Mouse (Mus musculus): Measurements from ENCODE around the gene Ano2. TPM values are rescaled to one million over a fixed set of nuclear protein-coding genes. Genes with fewer than 3 reads are reported as not detected.

The Ano2 gene
- polyA plus RNA-seq, 1 experiment from 2014 or later, result 0.34 TPM

- no peaks in the 10 kb centered on the region for H3K4me1 ChIP-seq
- no peaks in the 10 kb centered on the region for H3K9me3 ChIP-seq
- no peak overlapping the region for H3K9ac ChIP-seq
- ATAC-seq (ENCODE audit: insufficient number of reproducible peaks, insufficient read depth, low FRiP score, low TSS enrichment, low read depth), result no peak
- no peak overlapping the region for H3K4me3 ChIP-seq
- no peaks in the 10 kb centered on the region for H3K27me3 ChIP-seq
- H3K36me3 ChIP-seq, result no peaks in the 10 kb centered on the region
- H3K4me2 ChIP-seq, result no peak overlapping the region
- H3K27ac ChIP-seq, result no peak overlapping the region
- 76% methylated on average over 2 of the region's 2 CpGs for WGBS
Observed at GRCm38 (mm10) chr6:126016991-126017390, 326.8 kb downstream of the Ano2 start.

DNA sequence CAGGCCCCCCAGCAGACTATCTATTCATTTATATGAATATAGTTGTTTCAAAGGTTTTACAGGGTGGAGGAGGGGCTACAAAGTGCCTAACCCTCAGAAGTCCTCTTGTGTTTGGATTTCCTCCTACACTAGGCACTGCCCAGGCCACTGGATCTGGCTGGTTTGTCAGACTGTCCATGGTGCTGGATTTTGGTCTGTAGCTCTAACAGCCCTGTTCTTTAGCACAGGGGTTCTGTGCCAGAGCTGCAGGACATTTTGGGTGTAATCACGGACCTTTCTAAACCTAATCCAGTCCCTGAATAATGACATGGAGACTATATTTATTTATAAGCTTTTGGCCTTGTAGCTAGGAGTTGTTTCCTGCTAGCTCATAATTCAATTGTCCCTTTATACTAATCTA is 328.2 kb downstream of the Ano2 start:
- Histone ChIP-seq H3K9ac (no peak overlapping the region), H3K36me3 (no peaks in the 10 kb centered on the region), H3K4me3 (no peak overlapping the region), H3K4me1 (no peaks in the 10 kb centered on the region), H3K4me2 (no peak overlapping the region), H3K9me3 (no peaks in the 10 kb centered on the region), H3K27ac (no peak overlapping the region), H3K27me3 (no peaks in the 10 kb centered on the region)
- 54% methylated on average over 1 of the region's 1 CpGs for WGBS
- ATAC-seq (ENCODE audit: insufficient number of reproducible peaks, insufficient read depth, low FRiP score, low TSS enrichment, low read depth), result no peak

DNA sequence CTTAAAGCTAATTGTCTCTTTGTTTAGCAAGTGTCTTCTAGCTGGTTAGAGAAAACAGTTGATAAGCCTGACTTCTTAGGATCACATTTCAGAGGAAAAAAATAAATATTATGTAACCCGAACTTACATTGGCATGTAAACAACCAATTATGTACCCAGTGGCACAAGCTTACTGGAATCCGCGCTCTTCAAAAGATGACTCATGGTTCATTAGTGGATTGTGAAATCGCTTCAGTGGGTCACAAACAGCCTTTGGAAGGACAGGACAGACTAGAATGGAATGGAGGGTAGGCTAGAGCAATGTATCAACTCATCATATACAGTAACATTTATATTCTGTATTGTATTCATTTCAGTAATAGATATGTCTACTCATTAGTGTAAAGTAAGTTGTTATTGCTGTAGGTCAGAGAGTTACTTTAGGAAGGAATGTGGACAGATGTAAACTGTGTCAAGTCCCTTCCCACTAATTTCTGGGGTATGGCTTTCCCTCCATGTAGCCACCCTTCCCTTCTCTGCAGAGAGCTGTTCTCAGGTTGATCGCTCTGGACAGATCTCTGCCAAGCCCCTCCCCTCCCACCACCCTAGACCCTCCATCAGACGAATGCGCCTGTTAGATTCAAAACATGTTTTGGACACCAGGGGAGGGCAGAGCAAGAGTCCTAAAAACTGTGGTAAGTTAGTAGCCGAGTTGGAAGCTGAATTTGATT is 343.6 kb downstream of the Ano2 start:
- Histone ChIP-seq H3K27me3 (no peaks in the 10 kb centered on the region), H3K4me1 (peaks cover 15% of the 10 kb centered on the region), H3K4me3 (no peak overlapping the region), H3K27ac (no peak overlapping the region), H3K9ac (no peak overlapping the region), H3K9me3 (no peaks in the 10 kb centered on the region), H3K36me3 (no peaks in the 10 kb centered on the region), H3K4me2 (peak overlapping the region; percentile 37)
- 36% methylated on average over 8 of the region's 8 CpGs for WGBS
- no peak for ATAC-seq (ENCODE audit: insufficient number of reproducible peaks, insufficient read depth, low FRiP score, low TSS enrichment, low read depth)

- no peak overlapping the region for H3K9ac ChIP-seq
- no peak overlapping the region for H3K4me3 ChIP-seq
- peaks cover 15% of the 10 kb centered on the region for H3K4me1 ChIP-seq
- no peak for ATAC-seq (ENCODE audit: insufficient number of reproducible peaks, insufficient read depth, low FRiP score, low TSS enrichment, low read depth)
- no peaks in the 10 kb centered on the region for H3K27me3 ChIP-seq
- no peaks in the 10 kb centered on the region for H3K36me3 ChIP-seq
- H3K9me3 ChIP-seq, result no peaks in the 10 kb centered on the region
- peak overlapping the region; percentile 44; the same call in 1 of the 2 replicates for H3K27ac ChIP-seq
- 11% methylated on average over 2 of the region's 2 CpGs for WGBS
- peak overlapping the region; percentile 37 for H3K4me2 ChIP-seq
Observed at GRCm38 (mm10) chr6:126034403-126034724, 344.1 kb downstream of the Ano2 start.

- ATAC-seq (ENCODE audit: insufficient number of reproducible peaks, insufficient read depth, low FRiP score, low TSS enrichment, low read depth), result no peak
- 54% methylated on average over 7 of the region's 7 CpGs for WGBS
- H3K4me2 ChIP-seq, result peak overlapping the region; percentile 37
Observed at GRCm38 (mm10) chr6:126034728-126035127, 344.5 kb downstream of the Ano2 start.

GRCm38 (mm10) chr6:126035621-126036020 is 345.4 kb downstream of the Ano2 start:
- ATAC-seq (ENCODE audit: insufficient number of reproducible peaks, insufficient read depth, low FRiP score, low TSS enrichment, low read depth), result no peak
- Histone ChIP-seq H3K4me1 (peaks cover 15% of the 10 kb centered on the region), H3K9me3 (no peaks in the 10 kb centered on the region), H3K9ac (no peak overlapping the region), H3K4me2 (no peak overlapping the region), H3K4me3 (no peak overlapping the region), H3K36me3 (no peaks in the 10 kb centered on the region), H3K27ac (no peak overlapping the region), H3K27me3 (no peaks in the 10 kb centered on the region)
- WGBS, result 89% methylated on average over 2 of the region's 2 CpGs

More at GRCm38 (mm10) chr6:126034728-126035127, 344.5 kb downstream of the Ano2 start:
- Histone ChIP-seq H3K27ac (peak overlapping the region; percentile 44; the same call in 1 of the 2 replicates), H3K9ac (no peak overlapping the region), H3K36me3 (no peaks in the 10 kb centered on the region), H3K9me3 (no peaks in the 10 kb centered on the region), H3K4me1 (peaks cover 15% of the 10 kb centered on the region), H3K27me3 (no peaks in the 10 kb centered on the region), H3K4me3 (no peak overlapping the region)

- Histone ChIP-seq H3K9me3 (no peaks in the 10 kb centered on the region), H3K9ac (no peak overlapping the region), H3K4me2 (no peak overlapping the region), H3K4me3 (no peak overlapping the region), H3K36me3 (no peaks in the 10 kb centered on the region), H3K4me1 (no peaks in the 10 kb centered on the region), H3K27ac (no peak overlapping the region), H3K27me3 (no peaks in the 10 kb centered on the region)
- ATAC-seq (ENCODE audit: insufficient number of reproducible peaks, insufficient read depth, low FRiP score, low TSS enrichment, low read depth), result no peak
- 30% methylated on average over 4 of the region's 4 CpGs for WGBS
Observed at GRCm38 (mm10) chr6:126045931-126046330, 355.7 kb downstream of the Ano2 start.

DNA sequence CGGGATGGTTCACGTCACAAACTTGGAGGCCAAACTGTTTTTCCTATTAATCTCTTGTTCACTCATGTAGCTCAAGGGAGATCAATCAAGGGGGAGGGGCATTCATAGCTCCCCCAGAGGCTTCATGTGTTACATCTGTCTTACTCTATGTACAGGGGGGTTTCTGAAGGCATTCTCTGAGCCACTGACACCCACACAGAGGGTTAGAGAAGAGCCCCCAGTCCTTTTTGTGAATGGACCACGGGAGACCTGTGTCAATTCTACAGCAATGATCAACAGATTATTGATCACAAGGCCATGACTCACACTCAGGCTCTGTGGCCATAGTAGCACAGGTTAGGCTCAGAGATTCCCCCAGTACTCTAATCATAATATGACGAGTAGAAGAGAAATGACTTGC is 358.0 kb downstream of the Ano2 start:
- Histone ChIP-seq H3K9ac (no peak overlapping the region), H3K4me2 (no peak overlapping the region), H3K27me3 (no peaks in the 10 kb centered on the region), H3K9me3 (no peaks in the 10 kb centered on the region), H3K4me1 (no peaks in the 10 kb centered on the region), H3K4me3 (no peak overlapping the region), H3K36me3 (no peaks in the 10 kb centered on the region), H3K27ac (no peak overlapping the region)
- 65% methylated on average over 4 of the region's 4 CpGs for WGBS
- ATAC-seq (ENCODE audit: insufficient number of reproducible peaks, insufficient read depth, low FRiP score, low TSS enrichment, low read depth), result no peak

- H3K4me2 ChIP-seq, result no peak overlapping the region
- no peaks in the 10 kb centered on the region for H3K36me3 ChIP-seq
- no peaks in the 10 kb centered on the region for H3K9me3 ChIP-seq
- H3K4me3 ChIP-seq, result no peak overlapping the region
- H3K27me3 ChIP-seq, result no peaks in the 10 kb centered on the region
- 85% methylated on average over 5 of the region's 5 CpGs for WGBS
- ATAC-seq (ENCODE audit: insufficient number of reproducible peaks, insufficient read depth, low FRiP score, low TSS enrichment, low read depth), result no peak
- no peak overlapping the region for H3K9ac ChIP-seq
- H3K4me1 ChIP-seq, result no peaks in the 10 kb centered on the region
- no peak overlapping the region for H3K27ac ChIP-seq
Observed at GRCm38 (mm10) chr6:126053136-126053535, 362.9 kb downstream of the Ano2 start.

GRCm38 (mm10) chr6:126057706-126058105 is 367.5 kb downstream of the Ano2 start:
- Histone ChIP-seq H3K4me1 (no peaks in the 10 kb centered on the region), H3K9me3 (no peaks in the 10 kb centered on the region), H3K27me3 (no peaks in the 10 kb centered on the region), H3K4me3 (no peak overlapping the region), H3K36me3 (no peaks in the 10 kb centered on the region), H3K9ac (no peak overlapping the region), H3K4me2 (no peak overlapping the region), H3K27ac (no peak overlapping the region)
- WGBS, result 68% methylated on average over 3 of the region's 3 CpGs
- no peak for ATAC-seq (ENCODE audit: insufficient number of reproducible peaks, insufficient read depth, low FRiP score, low TSS enrichment, low read depth)

DNA sequence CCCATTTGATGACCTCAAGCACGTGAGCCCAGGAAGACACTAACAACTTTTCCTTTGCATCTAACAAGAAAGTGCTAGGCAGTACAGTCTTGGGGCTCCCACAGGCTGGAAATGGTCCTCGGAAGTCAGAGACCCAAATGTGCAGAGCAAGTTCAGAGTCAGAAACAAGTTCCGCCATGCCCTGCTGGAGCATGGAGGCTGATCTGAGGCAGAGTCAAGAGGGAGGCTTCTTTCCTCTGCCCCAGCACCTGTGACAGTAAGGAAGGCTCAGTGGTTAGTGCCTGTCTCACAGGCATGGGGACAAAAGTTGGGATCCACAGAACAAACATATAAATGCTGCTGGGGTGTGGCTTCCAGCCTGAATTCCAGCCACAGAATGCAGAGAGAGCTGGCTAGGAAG is 390.3 kb downstream of the Ano2 start:
- 81% methylated on average over 3 of the region's 3 CpGs for WGBS
- ATAC-seq (ENCODE audit: insufficient number of reproducible peaks, insufficient read depth, low FRiP score, low TSS enrichment, low read depth), result no peak
- Histone ChIP-seq H3K4me2 (no peak overlapping the region), H3K36me3 (no peaks in the 10 kb centered on the region), H3K27ac (no peak overlapping the region), H3K27me3 (no peaks in the 10 kb centered on the region), H3K9me3 (no peaks in the 10 kb centered on the region), H3K9ac (no peak overlapping the region), H3K4me1 (peaks cover 7% of the 10 kb centered on the region; the same call in 1 of the 2 replicates), H3K4me3 (no peak overlapping the region)

DNA sequence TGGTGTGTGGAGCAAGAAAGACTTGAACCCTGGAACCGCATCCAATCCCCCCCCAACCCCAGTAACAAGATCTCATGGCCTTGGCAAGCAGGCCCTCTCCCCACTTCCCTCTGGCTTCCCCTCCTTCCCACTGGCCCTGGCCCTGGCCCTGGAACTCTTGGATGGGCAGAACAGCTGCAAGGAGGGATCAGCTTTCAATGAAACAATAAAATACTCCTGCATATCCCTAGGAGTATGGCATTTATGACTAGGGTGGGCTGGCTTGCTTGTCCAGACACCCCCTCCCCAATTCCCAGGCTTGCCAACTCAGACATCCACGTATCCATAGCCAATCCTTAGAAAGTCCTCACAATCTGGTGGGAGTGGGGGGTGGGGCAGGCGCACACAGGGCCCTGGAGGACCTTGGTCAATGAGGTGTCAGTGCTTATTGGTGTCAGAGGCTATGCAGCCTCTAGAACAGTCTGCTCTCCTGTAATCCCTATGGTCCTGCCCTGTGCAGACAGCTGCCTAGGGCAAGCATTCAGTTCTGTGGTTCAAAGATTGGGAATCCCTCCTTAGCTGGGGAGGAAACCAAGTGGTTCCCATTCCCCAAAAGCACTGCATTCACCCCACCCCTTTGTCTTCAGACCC is 396.2 kb downstream of the Ano2 start:
- H3K9ac ChIP-seq, result no peak overlapping the region
- 55% methylated on average over 3 of the region's 3 CpGs for WGBS
- no peaks in the 10 kb centered on the region for H3K36me3 ChIP-seq
- no peaks in the 10 kb centered on the region for H3K27me3 ChIP-seq
- H3K4me1 ChIP-seq, result peaks cover 7% of the 10 kb centered on the region
- no peak overlapping the region for H3K27ac ChIP-seq
- no peak overlapping the region for H3K4me3 ChIP-seq
- no peak for ATAC-seq (ENCODE audit: insufficient number of reproducible peaks, insufficient read depth, low FRiP score, low TSS enrichment, low read depth)
- no peaks in the 10 kb centered on the region for H3K9me3 ChIP-seq
- no peak overlapping the region for H3K4me2 ChIP-seq

Measured in embryonic facial prominence, embryonic 13.5 days (tissue).